Comparison of ENCODE assay signal across 13 mouse cellular contexts in the genomic region with DNA sequence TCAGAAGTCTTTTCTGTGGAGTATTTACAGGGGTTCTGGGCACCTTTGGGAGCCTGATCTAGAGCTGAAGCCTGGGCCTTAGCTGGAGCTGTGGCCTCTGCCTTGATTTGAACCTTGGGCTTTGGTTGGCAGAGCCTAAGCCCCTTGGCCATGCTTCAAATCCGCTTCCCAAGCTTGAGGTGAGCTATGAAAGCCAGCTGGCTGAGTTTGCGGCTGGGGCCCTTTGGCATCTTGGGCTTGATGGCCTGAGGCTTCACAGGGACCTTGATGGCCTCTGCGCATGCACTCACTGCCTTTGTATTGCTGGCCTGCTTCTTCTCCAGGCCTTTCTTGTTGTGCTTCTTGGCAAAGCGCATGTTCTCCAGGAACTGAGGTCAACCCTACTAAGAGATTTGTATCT.
A peak's percentile ranks its signal among the peaks of the same experiment; 100 is the strongest.
DNase-seq lines count a peak whose midpoint lies in the region.
"Had no signal": no experiment of that assay in that cellular context is flagged by ENCODE, and none has a peak within 500 bp of the region (broad histone marks: within the 10 kb centered on the region; RNA-seq: fewer than 3 reads in every experiment).

No protein-coding gene starts in this region.

- DNase-seq in cerebellum, postnatal 10 days, result peak; percentile 17 to 41
- no peak for DNase-seq in cerebellum, postnatal 4 days (ENCODE audit: low spot score in 2 of 2)
- DNase-seq in kidney, postnatal 10 days, result peak; percentile 10
- no peak for DNase-seq in kidney, adult 9 months
- DNase-seq in adrenal gland, postnatal 14 days, result peak; percentile 59
- peak; percentile 15 for DNase-seq in adrenal gland, postnatal 25 days
- DNase-seq in spleen, postnatal 10 days (ENCODE audit: low spot score in 2 of 2), result no peak
- no peak for DNase-seq in adipocyte (ENCODE audit: low spot score)
- DNase-seq: cerebellum, adult 11 months; cerebellum, adult 8-10 months; embryo, embryonic 11 days; gastrocnemius, adult 2 months; gastrocnemius, postnatal 25 days had no signal

Comparison
In these comparisons a context has a peak if more than half of its experiments do, and no peak if none do; other contexts are left out.
1. DNase-seq: peak in cerebellum, postnatal 10 days (2 of 2), kidney, postnatal 10 days (single experiment), adrenal gland, postnatal 14 days (single experiment) and adrenal gland, postnatal 25 days (single experiment); none in cerebellum, postnatal 4 days (0 of 2), kidney, adult 9 months (single experiment), spleen, postnatal 10 days (0 of 2) and adipocyte (single experiment).